Mouse (Mus musculus): ENCODE results near the gene Slc5a11. TPM values are rescaled to one million over a fixed set of nuclear protein-coding genes. Genes with fewer than 3 reads are reported as not detected.
A peak's percentile ranks its signal among the peaks of the same experiment; 100 is the strongest.

Gene Slc5a11
- total RNA-seq, 1 experiment = 22.0 TPM

GRCm38 (mm10) chr7:123217448-123218354 is 3.1 kb downstream of the Slc5a11 start:
- in situ Hi-C loops (cut with MboI; ENCODE audit: low sequenced_read_pairs in 2 of 2, unreplicated experiment in 2 of 2) = loop anchor here in 1 of 2 experiments (25.0 kb wide), 1 partner anchor 245 kb away; the partner anchor contains the start of gene Aqp8
- DNase-seq (ENCODE audit: low read depth, low spot score) = no peak
- Histone ChIP-seq H3K9ac (ENCODE audit: insufficient read depth, low read depth, low read length, poor library complexity, severe bottlenecking) (no peak overlapping the region), H3K4me1 (ENCODE audit: control insufficient read depth in 2 of 2, insufficient read depth in 2 of 2, low read length in 2 of 2, poor library complexity in 1 of 2) (peaks cover 12 to 36% of the 10 kb centered on the region in 2 experiments), H3K4me3 (ENCODE audit: insufficient read depth in 1 of 2, low read depth in 1 of 2, low read length in 2 of 2, poor library complexity in 1 of 2, severe bottlenecking in 1 of 2) (no peak overlapping the region), H3K27ac (ENCODE audit: insufficient read depth, low read depth, low read length, poor library complexity, severe bottlenecking) (no peak overlapping the region; the same call in 1 of the 2 replicates), H3K9me3 (ENCODE audit: control insufficient read depth, insufficient read depth, low read depth, low read length) (no peaks in the 10 kb centered on the region), H3K36me3 (ENCODE audit: control insufficient read depth, insufficient read depth, low read length, poor library complexity, severe bottlenecking) (no peaks in the 10 kb centered on the region)
- TF ChIP-seq CHD2 (IDR thresholded peaks at IDR 0.05; ENCODE audit: low read depth, low read length) (no peak), ZNF384 (IDR thresholded peaks at IDR 0.05; ENCODE audit: low read depth, low read length) (no peak), MAFK (IDR thresholded peaks at IDR 0.05; ENCODE audit: insufficient read depth, low read depth, low read length) (no peak), HCFC1 (IDR thresholded peaks at IDR 0.05; ENCODE audit: borderline replicate concordance, insufficient read depth, low read length) (no peak), ZC3H11A (IDR thresholded peaks at IDR 0.05; ENCODE audit: borderline replicate concordance, low read depth, low read length) (no peak)

- peak overlapping the region; percentile 10; the same call in 1 of the 2 replicates for H3K27ac ChIP-seq (ENCODE audit: insufficient read depth, low read depth, low read length, poor library complexity, severe bottlenecking)
- TF ChIP-seq ZC3H11A (IDR thresholded peaks at IDR 0.05; ENCODE audit: borderline replicate concordance, low read depth, low read length) (no peak), ZNF384 (IDR thresholded peaks at IDR 0.05; ENCODE audit: low read depth, low read length) (no peak), HCFC1 (IDR thresholded peaks at IDR 0.05; ENCODE audit: borderline replicate concordance, insufficient read depth, low read length) (no peak), CHD2 (IDR thresholded peaks at IDR 0.05; ENCODE audit: low read depth, low read length) (no peak), MAFK (IDR thresholded peaks at IDR 0.05; ENCODE audit: insufficient read depth, low read depth, low read length) (no peak)
- peak overlapping the region; percentile 30; the same call in 1 of the 2 replicates for H3K9ac ChIP-seq (ENCODE audit: insufficient read depth, low read depth, low read length, poor library complexity, severe bottlenecking)
- no peak for DNase-seq (ENCODE audit: low read depth, low spot score)
- H3K4me3 ChIP-seq (ENCODE audit: insufficient read depth in 1 of 2, low read depth in 1 of 2, low read length in 2 of 2, poor library complexity in 1 of 2, severe bottlenecking in 1 of 2) = no peak overlapping the region
- H3K36me3 ChIP-seq (ENCODE audit: control insufficient read depth, insufficient read depth, low read length, poor library complexity, severe bottlenecking) = no peaks in the 10 kb centered on the region
- in situ Hi-C loops (cut with MboI; ENCODE audit: low sequenced_read_pairs in 2 of 2, unreplicated experiment in 2 of 2) = loop anchor here in 1 of 2 experiments (25.0 kb wide), 1 partner anchor 244 kb away; the partner anchor contains the start of gene Aqp8
- no peaks in the 10 kb centered on the region for H3K9me3 ChIP-seq (ENCODE audit: control insufficient read depth, insufficient read depth, low read depth, low read length)
- H3K4me1 ChIP-seq (ENCODE audit: control insufficient read depth in 2 of 2, insufficient read depth in 2 of 2, low read length in 2 of 2, poor library complexity in 1 of 2) = peaks cover 12 to 36% of the 10 kb centered on the region in 2 experiments
These were observed 4.0 kb downstream of the Slc5a11 start for GRCm38 (mm10) chr7:123218620-123219019.

GRCm38 (mm10) chr7:123219781-123220632 is 5.4 kb downstream of the Slc5a11 start:
- TF ChIP-seq MAFK (IDR thresholded peaks at IDR 0.05; ENCODE audit: insufficient read depth, low read depth, low read length) (no peak), HCFC1 (IDR thresholded peaks at IDR 0.05; ENCODE audit: borderline replicate concordance, insufficient read depth, low read length) (no peak)
- H3K36me3 ChIP-seq (ENCODE audit: control insufficient read depth, insufficient read depth, low read length, poor library complexity, severe bottlenecking) = no peaks in the 10 kb centered on the region
- no peak overlapping the region; the same call in 1 of the 2 replicates for H3K9ac ChIP-seq (ENCODE audit: insufficient read depth, low read depth, low read length, poor library complexity, severe bottlenecking)
- peak overlapping the region; percentile 32; the same call in 1 of the 2 replicates for H3K27ac ChIP-seq (ENCODE audit: insufficient read depth, low read depth, low read length, poor library complexity, severe bottlenecking)
- peak overlapping the region in 1 of 2 experiments; percentile 20; a peak in 1 of 4 replicates for H3K4me3 ChIP-seq (ENCODE audit: insufficient read depth in 1 of 2, low read depth in 1 of 2, low read length in 2 of 2, poor library complexity in 1 of 2, severe bottlenecking in 1 of 2)
- H3K9me3 ChIP-seq (ENCODE audit: control insufficient read depth, insufficient read depth, low read depth, low read length) = no peaks in the 10 kb centered on the region
- in situ Hi-C loops (cut with MboI; ENCODE audit: low sequenced_read_pairs in 2 of 2, unreplicated experiment in 2 of 2) = loop anchor here in 1 of 2 experiments (25.0 kb wide), 1 partner anchor 242 kb away; the partner anchor contains the start of gene Aqp8
- peaks cover 10 to 29% of the 10 kb centered on the region in 2 experiments for H3K4me1 ChIP-seq (ENCODE audit: control insufficient read depth in 2 of 2, insufficient read depth in 2 of 2, low read length in 2 of 2, poor library complexity in 1 of 2)
- DNase-seq (ENCODE audit: low read depth, low spot score) = no peak

DNA sequence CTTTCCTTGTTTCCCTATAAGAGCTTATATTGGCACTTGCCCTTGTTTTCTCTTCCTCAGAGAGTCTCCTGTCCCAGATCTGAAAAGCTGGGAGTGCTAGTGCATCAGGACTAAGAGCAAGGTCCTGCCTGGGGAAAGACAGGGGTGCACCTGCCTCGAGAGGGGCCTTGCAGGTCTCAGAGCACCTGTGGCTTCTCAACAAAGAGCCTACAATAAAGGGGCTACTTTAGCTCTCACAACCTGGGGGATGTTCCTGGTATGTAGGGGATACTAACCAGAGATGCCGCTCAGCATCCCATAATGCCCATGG is 6.0 kb downstream of the Slc5a11 start:
- Histone ChIP-seq H3K9me3 (ENCODE audit: control insufficient read depth, insufficient read depth, low read depth, low read length) (no peaks in the 10 kb centered on the region), H3K27ac (ENCODE audit: insufficient read depth, low read depth, low read length, poor library complexity, severe bottlenecking) (peak overlapping the region; percentile 32; the same call in 1 of the 2 replicates), H3K4me3 (ENCODE audit: insufficient read depth in 1 of 2, low read depth in 1 of 2, low read length in 2 of 2, poor library complexity in 1 of 2, severe bottlenecking in 1 of 2) (no peak overlapping the region), H3K36me3 (ENCODE audit: control insufficient read depth, insufficient read depth, low read length, poor library complexity, severe bottlenecking) (no peaks in the 10 kb centered on the region), H3K4me1 (ENCODE audit: control insufficient read depth in 2 of 2, insufficient read depth in 2 of 2, low read length in 2 of 2, poor library complexity in 1 of 2) (peaks cover 10 to 25% of the 10 kb centered on the region in 2 experiments), H3K9ac (ENCODE audit: insufficient read depth, low read depth, low read length, poor library complexity, severe bottlenecking) (peak overlapping the region; percentile 27; the same call in 1 of the 2 replicates)
- in situ Hi-C loops (cut with MboI; ENCODE audit: low sequenced_read_pairs in 2 of 2, unreplicated experiment in 2 of 2) = loop anchor here in 1 of 2 experiments (25.0 kb wide), 1 partner anchor 242 kb away; the partner anchor contains the start of gene Aqp8
- TF ChIP-seq ZC3H11A (IDR thresholded peaks at IDR 0.05; ENCODE audit: borderline replicate concordance, low read depth, low read length) (no peak), CHD2 (IDR thresholded peaks at IDR 0.05; ENCODE audit: low read depth, low read length) (no peak), MAFK (IDR thresholded peaks at IDR 0.05; ENCODE audit: insufficient read depth, low read depth, low read length) (no peak), ZNF384 (IDR thresholded peaks at IDR 0.05; ENCODE audit: low read depth, low read length) (no peak), HCFC1 (IDR thresholded peaks at IDR 0.05; ENCODE audit: borderline replicate concordance, insufficient read depth, low read length) (no peak)
- DNase-seq (ENCODE audit: low read depth, low spot score) = no peak
